Mouse (Mus musculus) cerebellum, adult 2 months (tissue): ENCODE measurements around the gene Wnt5a. TPM values are rescaled to one million over a fixed set of nuclear protein-coding genes. Genes with fewer than 3 reads are reported as not detected.
A peak's percentile ranks its signal among the peaks of the same experiment; 100 is the strongest.

Experiments used
- DNase-seq, 2 experiments: peaks; one replicate each; pipeline ENCODE4 v3.0.0; 2021
- H3K27ac ChIP-seq: fragments of 200-500 bp; 2 replicates; pipeline ENCODE4 v1.5.1; 2012; ENCODE audit warnings: low read length, control low read depth, inconsistent platforms; ENCODE audit not compliant: insufficient read depth
- H3K27me3 ChIP-seq: fragments of 200-500 bp; 2 replicates; pipeline ENCODE4 v1.6.1; 2012; ENCODE audit warnings: inconsistent platforms, mild to moderate bottlenecking, low read length, moderate library complexity; ENCODE audit not compliant: control insufficient read depth, insufficient read depth
- H3K4me1 ChIP-seq: fragments of 200-500 bp; 2 replicates; pipeline ENCODE4 v1.6.1; 2011; ENCODE audit warnings: low read length; ENCODE audit not compliant: control insufficient read depth, insufficient read depth
- H3K4me3 ChIP-seq: fragments of 200-500 bp; replicated peaks from 2 replicates; pipeline ENCODE3; 2011; ENCODE audit warnings: mild to moderate bottlenecking, low read depth, low read length, control low read depth; ENCODE audit not compliant: insufficient read depth
- CTCF ChIP-seq: fragments of 200-500 bp; IDR thresholded peaks from 2 replicates; pipeline ENCODE4 v1.5.1; 2011; ENCODE audit warnings: low read depth, mild to moderate bottlenecking, control low read depth, low read length, moderate library complexity, borderline replicate concordance; ENCODE audit not compliant: insufficient read depth
- POLR2A ChIP-seq: fragments of 200-500 bp; IDR thresholded peaks from 2 replicates; pipeline ENCODE4 v1.6.1; 2011; ENCODE audit warnings: low read length, control low read depth, borderline replicate concordance; ENCODE audit not compliant: insufficient read depth
- WGBS: fragments of 180-500 bp; shearing (Covaris S2); methylation state at CpG from one replicate; pipeline ENCODE4 v1.1.7; 2018; 5-methylcytosine and 5-hydroxymethylcytosine counted together
- polyA plus RNA-seq: library from polyadenylated mRNA; depleted of rRNA; stranded (reverse); fragments of >200 nt; gene quantifications from 2 replicates; pipeline ENCODE4 v1.2.3, GENCODE M21; 2012

The Wnt5a gene
- polyA plus RNA-seq, 1 experiment, result 4.5 TPM

DNA sequence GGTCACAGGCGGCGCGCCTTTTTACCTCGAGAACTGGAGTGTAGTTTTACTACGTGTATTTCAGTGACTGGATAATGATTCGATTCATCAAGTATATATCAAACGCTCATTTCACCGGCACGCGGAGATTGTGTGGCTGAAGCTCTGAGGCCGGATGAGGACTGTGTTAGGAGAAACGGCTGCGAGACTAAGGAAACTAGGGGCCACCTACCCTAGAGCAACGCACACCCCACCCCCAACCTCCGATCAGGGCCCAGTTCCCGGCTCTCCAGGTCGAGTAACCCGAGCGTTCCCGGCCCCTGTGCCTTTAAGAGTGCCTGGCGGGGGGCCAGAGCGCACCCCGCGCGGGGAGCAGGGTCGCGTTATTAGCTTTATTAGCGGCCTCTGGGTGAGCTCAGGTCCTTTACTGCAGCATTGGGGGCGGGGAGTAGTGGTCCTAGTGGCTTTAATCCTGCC is 1.9 kb downstream of the Wnt5a start:
- peaks cover 9% of the 10 kb centered on the region; the same call in 1 of the 2 replicates for H3K4me1 ChIP-seq
- peaks cover 8% of the 10 kb centered on the region; the same call in 1 of the 2 replicates for H3K27me3 ChIP-seq
- under 1% methylated on average over 29 of the region's 29 CpGs for WGBS
- H3K27ac ChIP-seq, result no peak overlapping the region
- TF ChIP-seq POLR2A (no peak), CTCF (no peak)
- peak overlapping the region; percentile 36 for H3K4me3 ChIP-seq
- peak; percentile 15 to 20 for DNase-seq

DNA sequence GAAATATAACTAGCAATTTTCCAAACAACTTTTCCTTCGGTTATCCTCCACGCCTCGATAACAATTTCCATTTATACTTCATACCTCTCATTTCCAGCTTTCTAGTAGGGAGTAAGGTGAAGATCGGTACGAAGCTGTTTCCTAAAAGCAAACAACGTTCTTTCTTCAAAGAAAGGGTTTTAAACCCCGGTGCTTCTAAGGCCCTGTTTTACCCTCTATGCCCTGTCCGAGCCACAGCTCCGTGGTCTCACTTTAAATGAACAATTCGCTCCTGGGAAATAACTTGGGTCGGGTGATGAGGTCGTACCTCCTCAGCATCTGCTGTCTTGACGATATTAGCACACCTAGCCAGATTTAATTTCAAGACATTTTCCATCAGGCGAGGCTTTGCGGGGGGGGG is 2.5 kb downstream of the Wnt5a start:
- TF ChIP-seq CTCF (no peak), POLR2A (no peak)
- peak in 1 of 2 experiments; percentile 3 for DNase-seq

DNA sequence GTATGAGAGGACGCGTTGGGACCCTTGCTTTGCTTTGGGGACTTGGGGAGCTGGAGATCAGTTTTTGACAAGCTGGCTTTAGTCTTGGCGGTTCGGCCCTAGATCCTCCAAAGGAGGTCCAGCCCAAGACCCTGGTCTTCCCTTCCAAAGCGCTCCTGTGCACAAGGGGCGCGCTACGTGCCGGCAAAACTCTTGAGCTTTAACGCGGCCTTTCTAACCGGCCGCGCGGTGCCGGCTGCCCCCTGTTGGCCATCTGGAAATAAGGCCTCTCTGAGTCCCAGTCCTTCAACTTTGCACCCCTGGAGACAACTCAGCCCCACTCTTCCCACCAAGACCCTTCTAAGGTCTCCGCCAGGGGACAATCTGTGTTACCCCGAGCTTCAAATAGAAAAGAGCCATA is 2.9 kb downstream of the Wnt5a start:
- 4% methylated on average over 18 of the region's 18 CpGs for WGBS
- DNase-seq, result peak; percentile 46 to 60
- Histone ChIP-seq H3K27me3 (peaks cover 8% of the 10 kb centered on the region; the same call in 1 of the 2 replicates), H3K27ac (no peak overlapping the region), H3K4me1 (peaks cover 9% of the 10 kb centered on the region; the same call in 1 of the 2 replicates), H3K4me3 (peak overlapping the region; percentile 43)
- TF ChIP-seq POLR2A (no peak), CTCF (peak; percentile 66)

More for the DNA sequence above, 2.5 kb downstream of the Wnt5a start:
- H3K4me1 ChIP-seq, result peaks cover 9% of the 10 kb centered on the region; the same call in 1 of the 2 replicates
- peak overlapping the region; percentile 43 for H3K4me3 ChIP-seq
- 3% methylated on average over 15 of the region's 15 CpGs for WGBS
- no peak overlapping the region for H3K27ac ChIP-seq
- H3K27me3 ChIP-seq, result peaks cover 8% of the 10 kb centered on the region; the same call in 1 of the 2 replicates

DNA sequence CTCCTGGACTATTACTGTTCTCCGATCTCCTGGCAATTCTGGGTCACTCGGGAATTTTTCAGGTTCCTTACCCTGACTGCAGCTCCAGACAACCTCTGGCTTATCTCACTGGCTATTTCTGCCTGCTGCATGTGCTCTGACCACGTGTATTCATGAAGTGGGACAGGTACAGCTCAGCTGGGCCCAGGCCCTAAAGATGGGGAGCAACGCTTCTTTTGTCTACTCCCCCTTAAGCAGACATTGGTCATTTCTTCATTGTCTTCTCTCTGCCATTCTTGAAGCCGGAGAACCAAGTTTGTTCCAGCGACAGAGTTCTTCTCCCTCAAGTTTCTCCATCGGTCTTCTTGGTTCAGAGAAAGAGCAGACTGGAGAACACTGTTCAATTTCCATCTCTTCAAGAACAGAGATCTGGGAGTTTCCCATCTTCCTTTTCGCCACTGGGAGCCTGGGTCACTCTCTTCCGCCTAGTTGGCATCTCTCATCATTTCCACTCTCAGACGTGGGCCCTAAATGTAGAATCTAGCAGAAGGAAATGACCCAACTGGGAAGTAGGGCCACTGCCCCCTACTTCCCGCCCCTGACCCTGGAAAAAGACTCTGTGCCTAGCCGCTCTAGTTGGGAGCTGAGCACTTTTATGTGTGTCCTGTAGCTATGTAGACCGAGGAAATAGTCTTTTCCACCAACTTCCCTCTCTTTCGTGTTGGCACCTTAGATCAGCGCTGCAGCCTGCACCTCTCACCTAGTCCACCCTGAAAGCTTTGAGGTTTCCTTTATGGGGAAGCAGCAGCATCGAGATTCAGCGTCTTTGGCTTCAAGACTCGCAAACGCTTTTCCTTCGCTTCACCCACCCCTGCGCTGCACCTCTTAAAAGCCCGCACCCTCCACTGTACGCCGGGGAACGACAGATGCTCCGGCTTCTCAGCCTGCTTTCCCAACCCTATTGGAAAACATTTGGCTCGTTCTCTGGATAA is 4.0 kb downstream of the Wnt5a start:
- Histone ChIP-seq H3K27ac (no peak overlapping the region), H3K27me3 (peaks cover 8% of the 10 kb centered on the region; the same call in 1 of the 2 replicates), H3K4me3 (no peak overlapping the region), H3K4me1 (peaks cover 9% of the 10 kb centered on the region; the same call in 1 of the 2 replicates)
- TF ChIP-seq POLR2A (no peak), CTCF (no peak)
- WGBS, result 39% methylated on average over 27 of the region's 27 CpGs
- DNase-seq, result no peak

DNA sequence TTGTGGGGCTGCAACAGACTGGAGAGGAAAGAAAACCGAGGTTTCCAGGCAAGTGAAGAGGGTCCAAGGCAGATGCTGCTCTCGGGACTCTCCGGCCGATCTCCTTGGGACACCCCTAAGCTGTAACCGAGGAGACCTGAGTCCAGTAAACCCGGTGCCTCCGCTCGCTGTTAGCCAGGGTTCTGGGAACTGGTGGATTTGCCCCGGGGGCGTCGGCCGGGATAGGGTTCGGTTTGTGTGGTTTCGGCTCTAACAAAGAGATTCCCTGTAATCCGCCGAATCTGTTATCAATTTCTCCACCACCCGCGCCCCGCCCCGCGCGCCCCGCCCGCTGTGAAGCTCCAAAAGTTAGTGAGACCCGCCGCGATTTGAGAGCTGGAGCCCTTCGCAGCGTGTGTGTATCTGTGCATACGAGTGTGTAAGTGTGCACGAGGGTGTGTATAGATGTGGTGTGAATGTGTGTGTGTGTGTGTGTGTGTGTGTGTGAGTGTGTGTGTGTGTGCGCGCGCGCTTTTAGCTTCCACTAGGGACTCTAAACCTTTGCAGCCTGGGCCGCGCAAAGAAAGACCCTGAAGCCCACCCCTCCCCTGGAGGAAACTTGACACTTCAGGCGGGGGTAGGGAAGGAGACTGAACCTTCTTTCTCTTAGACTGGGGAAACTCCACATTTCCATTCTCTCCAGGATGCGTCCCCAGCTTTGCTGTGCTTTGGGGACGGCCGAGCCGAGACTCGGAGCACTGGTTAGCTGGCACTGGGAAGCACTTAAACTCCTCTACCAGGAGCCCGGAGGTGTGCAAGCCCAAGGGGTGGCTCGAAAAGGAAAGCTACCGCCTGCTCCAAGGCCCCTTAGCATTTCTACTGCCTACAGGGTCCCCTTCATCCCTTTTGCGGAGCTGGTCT is 5.1 kb downstream of the Wnt5a start:
- Histone ChIP-seq H3K27ac (no peak overlapping the region), H3K4me1 (peaks cover 7% of the 10 kb centered on the region; the same call in 1 of the 2 replicates), H3K27me3 (peaks cover 6% of the 10 kb centered on the region; the same call in 1 of the 2 replicates), H3K4me3 (peak overlapping the region; percentile 16)
- peak in 1 of 2 experiments; percentile 16 for DNase-seq
- no peak for TF ChIP-seq POLR2A
- WGBS, result 2% methylated on average over 47 of the region's 47 CpGs

DNA sequence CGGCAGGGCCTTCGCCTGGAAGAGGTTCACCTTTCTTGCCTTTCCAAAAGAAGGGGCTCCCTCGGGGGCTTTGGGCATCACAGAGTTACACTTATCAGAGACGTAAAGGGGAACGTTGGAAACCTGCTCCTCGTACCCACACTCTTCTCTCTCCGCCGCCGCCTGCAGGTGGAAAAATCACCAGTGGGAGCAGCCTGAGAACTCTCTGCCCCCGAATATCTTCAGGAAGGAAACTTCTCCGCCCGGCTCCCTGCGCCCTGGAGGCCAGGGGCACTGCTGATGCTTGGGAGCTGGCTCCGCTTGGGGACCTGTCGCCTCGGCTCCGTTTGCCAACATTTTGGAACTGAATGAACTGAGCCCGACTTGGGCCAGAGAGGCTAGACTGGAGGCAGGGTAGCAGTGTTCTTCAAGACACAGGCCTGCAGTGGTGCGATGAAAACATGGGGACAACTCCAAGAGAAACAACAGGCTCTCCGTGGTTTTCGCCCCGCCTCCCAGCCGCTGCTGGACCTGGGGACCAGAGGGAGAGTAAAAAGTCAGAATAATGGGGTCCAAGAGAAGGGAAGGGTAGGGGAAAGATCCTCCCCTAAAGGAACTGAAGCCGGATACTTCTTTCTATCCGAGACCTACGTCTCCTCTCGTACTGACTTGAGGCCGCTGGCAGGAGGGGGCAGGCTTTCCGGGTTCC is 5.9 kb downstream of the Wnt5a start:
- Histone ChIP-seq H3K27ac (no peak overlapping the region), H3K27me3 (peaks cover 5% of the 10 kb centered on the region; the same call in 1 of the 2 replicates), H3K4me1 (peaks cover 3% of the 10 kb centered on the region; the same call in 1 of the 2 replicates), H3K4me3 (no peak overlapping the region)
- 2% methylated on average over 29 of the region's 29 CpGs for WGBS
- TF ChIP-seq CTCF (no peak), POLR2A (no peak)
- peak in 1 of 2 experiments; percentile 7 for DNase-seq

DNA sequence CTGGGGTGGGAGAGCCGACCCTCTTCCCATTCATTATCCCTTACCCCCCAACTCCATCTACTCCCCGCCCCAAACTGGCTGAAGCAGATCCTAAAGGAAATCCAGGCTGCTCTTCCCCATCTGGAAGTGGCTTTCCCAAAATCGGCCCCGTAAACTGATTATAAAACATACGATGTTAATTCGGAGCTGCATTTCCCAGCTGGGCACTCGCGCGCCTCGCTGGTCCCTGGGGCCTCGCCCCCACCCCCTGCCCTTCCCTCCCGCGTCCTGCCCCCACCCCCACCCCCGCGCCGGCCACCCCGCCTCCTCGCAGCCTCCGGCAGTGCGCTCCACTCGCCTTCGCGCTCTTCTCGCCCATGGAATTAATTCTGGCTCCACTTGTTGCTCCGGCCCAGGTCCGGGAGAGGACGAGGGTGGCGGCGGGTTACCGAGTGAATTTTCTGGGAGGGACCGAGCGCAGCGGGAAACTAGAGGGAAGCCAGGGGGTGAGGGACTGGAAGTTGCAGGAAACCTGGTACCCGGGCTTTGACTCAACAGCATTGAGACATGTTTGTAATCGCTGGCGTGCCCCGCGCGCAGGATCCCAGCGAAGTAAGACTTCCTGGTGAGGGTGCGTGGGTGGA is 6.6 kb downstream of the Wnt5a start:
- WGBS, result 1% methylated on average over 41 of the region's 41 CpGs
- H3K27me3 ChIP-seq, result peaks cover 5% of the 10 kb centered on the region; the same call in 1 of the 2 replicates
- no peak overlapping the region for H3K27ac ChIP-seq
- H3K4me3 ChIP-seq, result no peak overlapping the region
- DNase-seq, result peak in 1 of 2 experiments; percentile 7
- peaks cover 3% of the 10 kb centered on the region; the same call in 1 of the 2 replicates for H3K4me1 ChIP-seq
- TF ChIP-seq POLR2A, result no peak
- TF ChIP-seq CTCF, result no peak
